Mouse (Mus musculus): Measurements from ENCODE around the gene Cd72.

DNA sequence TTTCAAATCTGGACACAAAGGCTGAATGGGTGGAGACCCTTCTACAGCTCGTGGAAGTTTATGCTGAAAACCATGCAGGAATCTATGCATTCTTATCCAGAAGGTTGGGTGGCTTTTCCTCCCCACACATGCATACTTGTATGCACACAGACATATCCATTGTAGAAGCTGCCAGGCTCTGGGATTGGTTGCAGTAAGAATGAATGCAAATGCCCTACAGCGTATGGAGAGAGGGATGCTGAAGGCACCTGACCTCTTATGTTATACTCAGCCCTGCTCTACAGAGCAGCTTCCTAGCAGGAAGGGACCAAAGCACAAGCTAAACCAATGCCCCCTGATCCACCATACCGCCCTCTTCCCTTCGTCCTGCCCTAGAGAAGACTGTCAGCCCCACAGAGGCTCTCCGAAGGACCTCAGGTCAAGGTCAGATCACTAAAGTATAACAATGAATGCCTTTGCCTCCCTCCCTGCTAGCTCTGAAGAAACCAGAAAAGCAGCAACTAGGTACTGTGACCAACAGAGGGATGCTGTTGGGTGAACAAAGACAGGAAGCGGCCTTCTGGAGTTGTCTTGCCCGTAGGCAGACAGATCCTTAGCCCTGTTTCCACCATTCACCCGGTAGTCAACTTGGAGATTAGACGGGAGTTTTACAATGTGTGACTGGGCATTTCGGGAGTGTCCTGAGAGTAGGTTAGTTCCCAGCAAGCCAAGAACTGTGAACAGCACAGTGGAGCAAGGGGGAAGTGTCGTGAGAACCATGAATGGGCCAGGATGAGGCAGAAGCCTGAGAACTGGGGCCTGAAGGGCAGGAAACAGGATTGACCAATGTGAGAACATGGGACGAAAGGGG is 47.1 kb downstream of the Cd72 start:
- no peak for TF ChIP-seq FLI1 (IDR thresholded peaks at IDR 0.05; ENCODE audit: low read length)
- TF ChIP-seq GATA1 (IDR thresholded peaks at IDR 0.05; ENCODE audit: borderline replicate concordance, low read length), result no peak
